Mouse (Mus musculus): Measurements from ENCODE around the gene Rprd1b.

GRCm38 (mm10) chr2:158168741-158169211 lies 140.5 kb downstream of the Rprd1b start:
- TF ChIP-seq POLR2A (IDR thresholded peaks at IDR 0.05; ENCODE audit: low read depth, low read length) (no peak), CTCF (IDR thresholded peaks at IDR 0.05; ENCODE audit: extremely low read depth, insufficient read length, insufficient replicate concordance, low read depth, low read length) (no peak)

All from small intestine, adult 2 months (tissue).